Mouse (Mus musculus): ENCODE results near the gene Gm10295.

DNA sequence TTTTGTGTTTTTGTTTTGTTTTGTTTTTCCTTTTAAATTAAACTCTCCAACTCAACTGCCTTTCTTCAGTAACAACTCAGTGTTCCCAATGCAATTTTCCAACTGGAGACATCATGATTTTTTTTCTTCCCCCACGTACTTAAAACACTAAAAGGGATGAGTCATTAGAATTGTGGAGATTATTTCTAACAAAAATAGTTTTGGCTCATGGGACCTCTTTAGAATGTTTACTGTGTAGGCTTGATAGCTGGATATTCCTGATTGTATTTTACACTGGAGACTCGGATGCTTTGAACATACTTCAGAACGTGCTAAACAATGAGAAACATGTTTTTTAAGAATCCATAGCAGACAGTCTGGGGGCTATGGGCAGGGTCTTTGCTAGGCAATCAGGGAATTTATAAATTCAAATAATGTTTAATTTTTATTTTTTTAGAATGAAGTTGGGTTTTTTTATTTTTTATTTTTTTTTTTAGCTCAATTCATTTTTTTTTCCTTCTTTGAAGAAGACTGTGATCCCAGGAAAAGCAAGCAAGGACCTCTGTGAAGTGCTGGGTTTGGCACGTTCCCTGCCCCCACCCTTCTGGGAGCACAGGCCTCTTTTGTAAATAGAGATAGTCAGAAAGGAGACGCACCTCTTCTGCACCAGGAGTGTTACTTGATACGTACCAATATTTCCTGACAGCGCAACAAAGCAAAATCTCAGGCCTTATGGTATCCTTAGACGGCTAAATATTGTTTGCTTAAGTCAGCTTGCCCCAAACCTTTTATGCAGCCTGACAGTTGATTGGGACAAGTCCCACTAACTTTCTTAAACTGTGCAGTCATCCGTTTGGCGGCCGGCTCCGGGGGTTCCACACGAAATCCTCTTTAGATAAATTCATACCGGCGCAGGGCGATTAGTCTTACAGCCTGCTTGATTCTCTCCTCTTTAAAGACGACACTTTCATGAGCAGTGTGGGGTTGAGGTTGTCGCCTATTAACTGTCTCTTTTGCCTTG, 28.8 kb upstream of the Gm10295 start:
- TF ChIP-seq POLR2A (IDR thresholded peaks at IDR 0.05; ENCODE audit: insufficient read depth, low read depth, low read length) (no peak), CTCF (IDR thresholded peaks at IDR 0.05) (no peak)

All from heart, adult 2 months (tissue).